Mouse (Mus musculus): Measurements from ENCODE around the gene Wdr89. TPM values are rescaled to one million over a fixed set of nuclear protein-coding genes. Genes with fewer than 3 reads are reported as not detected.
"Not testable (repeated sequence)": the region's sequence is repeated elsewhere in the genome, so short reads cannot be mapped to it uniquely, and the experiment has no call there.

The Wdr89 gene
- polyA plus RNA-seq (2015; fragmentation: Nextera tagmentation; extraction: Ambion mirVana), result 8.5 and 9.3 TPM in 2 replicates

DNA sequence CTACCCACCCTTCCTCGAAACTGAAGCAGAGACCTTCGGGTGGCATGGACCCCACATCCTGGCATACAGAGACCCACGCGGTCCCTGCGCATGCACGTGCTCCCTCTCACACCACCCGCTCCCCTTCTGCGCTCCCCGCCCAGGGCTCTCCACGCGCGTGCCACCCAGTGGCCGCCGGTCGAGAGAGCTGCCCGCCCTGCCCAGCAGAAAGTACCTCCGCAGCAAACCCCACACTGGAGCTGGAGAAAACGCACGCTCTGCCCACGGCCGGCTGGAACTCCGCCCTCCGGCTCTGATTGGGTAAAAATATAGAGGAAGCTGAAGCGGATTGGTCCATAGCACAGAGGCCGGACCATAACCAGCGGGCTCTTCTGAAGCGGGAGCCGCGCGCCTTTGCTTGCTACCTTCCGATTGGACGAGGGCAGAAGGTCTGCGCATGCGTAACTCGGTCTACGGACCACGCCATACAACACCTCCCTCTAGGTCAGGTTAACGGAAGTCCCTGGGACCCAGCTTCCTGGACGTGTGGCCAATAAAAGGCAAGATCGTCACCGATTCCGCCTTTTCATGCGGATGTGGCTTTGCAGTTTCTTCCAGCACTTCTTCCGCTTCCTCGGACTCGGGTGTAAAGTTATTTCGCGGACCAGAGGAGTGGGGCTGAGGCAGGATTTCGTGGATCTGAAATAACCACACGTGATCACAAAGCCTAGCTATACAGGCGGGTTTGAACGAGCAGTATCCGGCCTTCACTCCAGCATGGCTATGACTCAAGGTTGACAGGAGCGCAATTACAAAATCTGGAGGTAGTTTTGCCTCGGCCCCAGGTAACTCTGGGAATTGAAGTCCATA, at the start of gene Wdr89:
Gene Wdr89, minus strand, starts transcription at position 280 of the 849 bp plus-strand sequence.
- Histone ChIP-seq H3K4me3 (ENCODE audit: low read length) (peak within 1 kb of the TSS; percentile 66), H3K9ac (ENCODE audit: low read depth, low read length) (peak within 1 kb of the TSS; percentile 74), H3K9me3 (ENCODE audit: control insufficient read depth, low read length) (no peaks in the 10 kb centered on the region), H3K27me3 (replicated peaks; ENCODE audit: control insufficient read depth, insufficient read depth, low read length) (no peaks in the 10 kb centered on the region), H3K36me3 (ENCODE audit: control insufficient read depth, insufficient read depth, low read length) (no peaks in the 10 kb centered on the region), H3K27ac (ENCODE audit: low read length) (peak within 1 kb of the TSS; percentile 91), H3K4me1 (ENCODE audit: control insufficient read depth, insufficient read depth, low read length) (peaks cover 15% of the 10 kb centered on the region), H3K4me2 (ENCODE audit: low read depth, low read length) (peak within 1 kb of the TSS; percentile 73)
- peak; percentile 99 for ATAC-seq
- under 1% methylated on average over 55 of the region's 55 CpGs for WGBS

GRCm38 (mm10) chr12:75713596-75713995, 44.3 kb upstream of the Wdr89 start:
- Histone ChIP-seq H3K4me1 (ENCODE audit: control insufficient read depth, insufficient read depth, low read length) (no peaks in the 10 kb centered on the region), H3K27me3 (replicated peaks; ENCODE audit: control insufficient read depth, insufficient read depth, low read length) (no peaks in the 10 kb centered on the region), H3K9ac (ENCODE audit: low read depth, low read length) (no peak overlapping the region), H3K36me3 (ENCODE audit: control insufficient read depth, insufficient read depth, low read length) (no peaks in the 10 kb centered on the region), H3K27ac (ENCODE audit: low read length) (no peak overlapping the region), H3K9me3 (ENCODE audit: control insufficient read depth, low read length) (no peaks in the 10 kb centered on the region), H3K4me2 (ENCODE audit: low read depth, low read length) (no peak overlapping the region), H3K4me3 (ENCODE audit: low read length) (no peak overlapping the region)
- ATAC-seq, result no peak
- WGBS, result 68% methylated on average over 9 of the region's 9 CpGs

- not testable (repeated sequence) for H3K4me2 ChIP-seq (ENCODE audit: low read depth, low read length); H3K36me3 ChIP-seq (ENCODE audit: control insufficient read depth, insufficient read depth, low read length); H3K27ac ChIP-seq (ENCODE audit: low read length); H3K4me3 ChIP-seq (ENCODE audit: low read length); ATAC-seq; H3K9ac ChIP-seq (ENCODE audit: low read depth, low read length); H3K27me3 ChIP-seq (replicated peaks; ENCODE audit: control insufficient read depth, insufficient read depth, low read length); H3K4me1 ChIP-seq (ENCODE audit: control insufficient read depth, insufficient read depth, low read length); H3K9me3 ChIP-seq (ENCODE audit: control insufficient read depth, low read length)
- whole genome bisulfite sequencing, result 89% methylated on average over 7 of the region's 7 CpGs
Observed at GRCm38 (mm10) chr12:75712905-75713304, 43.6 kb upstream of the Wdr89 start.

GRCm38 (mm10) chr12:75710596-75711376, 41.4 kb upstream of the Wdr89 start:
- no peak for ATAC-seq
- Histone ChIP-seq H3K36me3 (ENCODE audit: control insufficient read depth, insufficient read depth, low read length) (no peaks in the 10 kb centered on the region), H3K4me3 (ENCODE audit: low read length) (no peak overlapping the region), H3K9me3 (ENCODE audit: control insufficient read depth, low read length) (no peaks in the 10 kb centered on the region), H3K9ac (ENCODE audit: low read depth, low read length) (no peak overlapping the region), H3K27ac (ENCODE audit: low read length) (no peak overlapping the region), H3K4me2 (ENCODE audit: low read depth, low read length) (no peak overlapping the region), H3K4me1 (ENCODE audit: control insufficient read depth, insufficient read depth, low read length) (no peaks in the 10 kb centered on the region), H3K27me3 (replicated peaks; ENCODE audit: control insufficient read depth, insufficient read depth, low read length) (no peaks in the 10 kb centered on the region)
- 89% methylated on average over 9 of the region's 9 CpGs for WGBS

- Histone ChIP-seq H3K27me3 (replicated peaks; ENCODE audit: control insufficient read depth, insufficient read depth, low read length) (no peaks in the 10 kb centered on the region), H3K27ac (ENCODE audit: low read length) (no peak overlapping the region), H3K36me3 (ENCODE audit: control insufficient read depth, insufficient read depth, low read length) (no peaks in the 10 kb centered on the region), H3K9me3 (ENCODE audit: control insufficient read depth, low read length) (no peaks in the 10 kb centered on the region), H3K4me1 (ENCODE audit: control insufficient read depth, insufficient read depth, low read length) (no peaks in the 10 kb centered on the region), H3K4me2 (ENCODE audit: low read depth, low read length) (no peak overlapping the region), H3K9ac (ENCODE audit: low read depth, low read length) (no peak overlapping the region), H3K4me3 (ENCODE audit: low read length) (no peak overlapping the region)
- ATAC-seq, result peak; percentile 41; the same call in 1 of the 2 replicates
- 77% methylated on average over 2 of the region's 2 CpGs for WGBS
Observed at GRCm38 (mm10) chr12:75709506-75709905, 40.2 kb upstream of the Wdr89 start.

- peak; percentile 85 for ATAC-seq
- Histone ChIP-seq H3K27me3 (replicated peaks; ENCODE audit: control insufficient read depth, insufficient read depth, low read length) (no peaks in the 10 kb centered on the region), H3K4me2 (ENCODE audit: low read depth, low read length) (no peak overlapping the region), H3K27ac (ENCODE audit: low read length) (no peak overlapping the region), H3K4me1 (ENCODE audit: control insufficient read depth, insufficient read depth, low read length) (peaks cover 7% of the 10 kb centered on the region), H3K9me3 (ENCODE audit: control insufficient read depth, low read length) (no peaks in the 10 kb centered on the region), H3K36me3 (ENCODE audit: control insufficient read depth, insufficient read depth, low read length) (no peaks in the 10 kb centered on the region), H3K4me3 (ENCODE audit: low read length) (no peak overlapping the region), H3K9ac (ENCODE audit: low read depth, low read length) (no peak overlapping the region)
- WGBS, result 63% methylated on average over 7 of the region's 7 CpGs
Observed at GRCm38 (mm10) chr12:75706670-75707069, 37.3 kb upstream of the Wdr89 start.

GRCm38 (mm10) chr12:75702739-75703122, 33.4 kb upstream of the Wdr89 start:
- Histone ChIP-seq H3K4me3 (ENCODE audit: low read length) (no peak overlapping the region), H3K9ac (ENCODE audit: low read depth, low read length) (no peak overlapping the region), H3K27me3 (replicated peaks; ENCODE audit: control insufficient read depth, insufficient read depth, low read length) (no peaks in the 10 kb centered on the region), H3K36me3 (ENCODE audit: control insufficient read depth, insufficient read depth, low read length) (no peaks in the 10 kb centered on the region), H3K4me1 (ENCODE audit: control insufficient read depth, insufficient read depth, low read length) (peaks cover 8% of the 10 kb centered on the region), H3K9me3 (ENCODE audit: control insufficient read depth, low read length) (peaks cover 3% of the 10 kb centered on the region; the same call in 1 of the 2 replicates), H3K4me2 (ENCODE audit: low read depth, low read length) (no peak overlapping the region), H3K27ac (ENCODE audit: low read length) (no peak overlapping the region)
- no peak for ATAC-seq
- 67% methylated on average over 3 of the region's 3 CpGs for WGBS

GRCm38 (mm10) chr12:75702084-75702738, 32.9 kb upstream of the Wdr89 start:
- peak overlapping the region; percentile 46 for H3K9ac ChIP-seq (ENCODE audit: low read depth, low read length)
- peak overlapping the region; percentile 8; the same call in 1 of the 2 replicates for H3K4me3 ChIP-seq (ENCODE audit: low read length)

More at GRCm38 (mm10) chr12:75702084-75702738, 32.9 kb upstream of the Wdr89 start:
- Histone ChIP-seq H3K9me3 (ENCODE audit: control insufficient read depth, low read length) (peaks cover 3% of the 10 kb centered on the region; the same call in 1 of the 2 replicates), H3K4me1 (ENCODE audit: control insufficient read depth, insufficient read depth, low read length) (peaks cover 8% of the 10 kb centered on the region), H3K27me3 (replicated peaks; ENCODE audit: control insufficient read depth, insufficient read depth, low read length) (no peaks in the 10 kb centered on the region), H3K36me3 (ENCODE audit: control insufficient read depth, insufficient read depth, low read length) (no peaks in the 10 kb centered on the region), H3K4me2 (ENCODE audit: low read depth, low read length) (peak overlapping the region; percentile 55), H3K27ac (ENCODE audit: low read length) (no peak overlapping the region)
- WGBS, result 66% methylated on average over 14 of the region's 14 CpGs
- ATAC-seq, result 0 out of 2 replicates have a peak, but pooled peaks have one; percentile 8

All from intestine, embryonic 16.5 days (tissue).